Mouse (Mus musculus): ENCODE measurements around the gene Tmem104. TPM values are rescaled to one million over a fixed set of nuclear protein-coding genes. Genes with fewer than 3 reads are reported as not detected.
A peak's percentile ranks its signal among the peaks of the same experiment; 100 is the strongest.

The Tmem104 gene
- total RNA-seq, 1 experiment from 2014 or later, result 9.0 TPM

- peak; percentile 75 for DNase-seq
Measured at GRCm38 (mm10) chr11:115282723-115283485, 95.6 kb downstream of the Tmem104 start.

DNA sequence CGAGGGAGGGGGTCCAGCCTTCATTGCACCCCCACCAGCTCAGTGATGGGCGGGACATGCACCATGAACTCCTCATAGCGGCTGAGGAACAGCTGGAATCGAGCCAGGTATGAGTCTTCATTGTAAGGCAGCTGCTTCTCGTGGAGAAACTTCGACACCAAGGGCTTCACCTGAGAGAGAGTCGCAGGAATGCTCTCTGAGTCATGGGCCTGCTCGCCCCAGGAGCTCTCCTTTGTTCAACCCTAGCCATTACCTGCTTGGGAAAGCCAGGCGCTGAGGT, 96.1 kb downstream of the Tmem104 start:
- DNase-seq, result no peak

GRCm38 (mm10) chr11:115283891-115284620, 96.8 kb downstream of the Tmem104 start:
- DNase-seq, result no peak

- DNase-seq, result no peak
Measured at GRCm38 (mm10) chr11:115285282-115285681, 98.0 kb downstream of the Tmem104 start.

DNA sequence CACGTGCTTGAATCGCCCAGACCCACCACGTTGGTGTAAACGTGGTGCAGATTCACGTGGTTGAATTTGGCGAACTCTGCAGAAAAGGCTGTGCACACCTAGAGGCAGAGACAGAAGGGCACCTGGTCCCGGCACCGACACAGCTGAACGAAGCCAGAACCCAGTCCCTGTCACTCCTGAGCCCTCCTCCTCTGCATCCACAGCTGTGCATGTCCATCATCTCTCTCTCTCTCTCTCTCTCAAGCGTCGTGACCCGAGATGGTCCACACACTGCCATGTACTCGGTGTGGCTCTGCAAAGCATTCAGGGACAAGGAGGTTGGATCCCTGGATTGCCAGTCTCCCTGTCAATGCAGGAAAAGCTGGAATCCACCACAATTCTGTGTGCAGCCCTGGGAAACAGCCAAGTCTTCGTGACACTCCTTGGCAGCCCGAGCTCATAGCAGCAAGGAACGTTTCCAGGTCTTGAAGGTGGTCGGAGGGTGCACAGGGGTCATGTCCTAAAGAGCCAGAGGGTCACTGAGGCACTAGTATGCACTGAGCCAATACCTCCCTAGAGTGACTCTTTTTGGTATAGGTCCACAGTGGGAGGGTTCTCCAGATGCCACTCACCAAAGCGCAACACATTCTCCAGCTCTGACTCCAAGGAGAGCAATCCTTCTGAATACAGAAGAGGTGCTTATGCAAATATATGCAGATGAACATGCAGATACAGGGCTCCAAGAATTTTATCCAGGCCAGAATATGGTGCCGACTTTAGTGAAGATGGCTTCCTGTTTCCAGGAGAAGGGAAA, 99.1 kb downstream of the Tmem104 start:
- no peak for DNase-seq

- DNase-seq, result no peak
Measured at GRCm38 (mm10) chr11:115287386-115287785, 100.1 kb downstream of the Tmem104 start.

GRCm38 (mm10) chr11:115288305-115288704, 101.0 kb downstream of the Tmem104 start:
- DNase-seq, result no peak

DNA sequence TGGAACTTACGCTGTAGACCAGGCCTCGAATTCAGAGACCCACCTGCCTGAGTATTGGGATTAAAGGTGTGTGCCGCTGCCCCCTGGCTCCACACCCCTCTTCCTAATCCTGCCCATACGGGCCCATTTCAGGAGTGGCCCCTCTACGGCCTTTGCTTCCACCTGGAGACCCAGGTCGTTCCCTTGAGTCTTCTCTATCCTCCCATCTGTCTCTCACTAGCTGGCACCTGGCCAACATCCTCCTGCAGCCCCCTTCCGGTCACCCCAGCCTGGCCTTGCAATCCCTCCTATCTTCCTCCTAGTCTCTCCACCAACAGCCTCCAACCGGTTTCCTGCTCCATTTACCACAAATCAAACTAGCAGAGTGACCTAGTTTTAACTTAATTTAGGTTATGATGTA, 102.6 kb downstream of the Tmem104 start:
- peak; percentile 45 for DNase-seq

DNA sequence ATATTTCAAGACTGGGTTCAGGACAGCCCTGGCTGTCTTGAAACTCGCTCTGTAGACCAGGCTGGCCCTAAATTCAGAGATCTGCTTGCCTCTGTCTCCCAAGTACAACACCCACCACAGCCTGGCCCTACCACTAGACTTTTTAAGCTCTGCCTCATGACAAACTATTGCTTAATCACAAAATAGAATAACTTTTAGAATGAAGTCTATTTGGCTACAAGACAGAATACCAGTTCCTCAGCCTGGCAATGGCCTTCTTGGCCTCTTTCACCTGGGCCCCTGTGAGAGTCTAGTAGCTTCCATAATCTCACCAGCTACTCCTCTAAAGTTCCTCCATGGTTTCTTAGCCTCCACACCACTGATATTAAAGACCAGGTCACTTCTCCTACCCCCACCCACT, 103.0 kb downstream of the Tmem104 start:
- no peak for DNase-seq

- peak; percentile 83 for DNase-seq
Measured at GRCm38 (mm10) chr11:115290919-115291318, 103.6 kb downstream of the Tmem104 start.

DNA sequence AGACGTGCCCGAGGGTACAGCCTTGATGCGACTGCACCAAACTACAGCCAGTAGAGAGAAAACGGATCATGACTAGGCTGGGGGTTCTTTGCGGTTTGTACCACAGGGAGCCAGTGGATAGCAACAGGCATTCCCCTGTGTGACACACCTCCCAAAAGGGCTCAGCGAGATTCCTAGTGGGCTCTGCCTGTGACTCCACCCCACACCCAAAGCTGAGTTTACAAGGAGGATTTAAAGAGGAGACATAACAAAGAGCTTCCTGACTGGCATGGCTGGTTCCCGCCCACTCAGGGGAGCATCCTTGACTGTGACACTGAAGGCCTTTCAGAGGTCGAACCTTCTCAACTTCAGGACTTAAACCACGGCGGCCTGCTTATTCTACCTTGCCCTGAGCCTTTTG, 104.2 kb downstream of the Tmem104 start:
- peak; percentile 31 for DNase-seq

- peak; percentile 63 for DNase-seq
Measured at GRCm38 (mm10) chr11:115292631-115293375, 105.5 kb downstream of the Tmem104 start.

GRCm38 (mm10) chr11:115295939-115296338, 108.7 kb downstream of the Tmem104 start:
- DNase-seq, result no peak

Small RNA genes lying within 50 kb of the gene (microRNA-seq; reads per million reads assigned to microRNA genes)
- gene Gm25837, result 0 reads per million in 2 experiments

Other genes with a start within 250 kb of the Tmem104 start
- gene Cd300c, start 218.3 kb upstream of the Tmem104 start, total RNA-seq (2021), result 0.83 TPM in 1 of 2 replicates, not detected in the other
- 0.34 and 0.78 TPM in 2 replicates for gene Cd300ld, start 197.6 kb upstream of the Tmem104 start, total RNA-seq (2021)
- 0.93 and 3.7 TPM in 2 replicates for gene Cd300c2, start 185.6 kb upstream of the Tmem104 start, total RNA-seq (2021)
- gene Cd300ld2, start 171.3 kb upstream of the Tmem104 start, total RNA-seq (2021), result not detected in 2 replicates
- gene Cd300ld4, start 160.5 kb upstream of the Tmem104 start, total RNA-seq (2021), result 0.79 TPM in 1 of 2 replicates, not detected in the other
- 4.0 and 5.3 TPM in 2 replicates for gene Cd300ld5, start 149.7 kb upstream of the Tmem104 start, total RNA-seq (2021)
- 3.3 TPM in 1 of 2 replicates, not detected in the other for gene Cd300ld3, start 139.1 kb upstream of the Tmem104 start, total RNA-seq (2021)
- gene Cd300e, start 125.3 kb upstream of the Tmem104 start, total RNA-seq (2021), result 0.30 and 0.63 TPM in 2 replicates
- 1.9 and 3.3 TPM in 2 replicates for gene Rab37, start 96.1 kb upstream of the Tmem104 start, total RNA-seq (2021)
- gene Cd300lf, start 53.5 kb upstream of the Tmem104 start, total RNA-seq (2021), result 0.52 and 1.4 TPM in 2 replicates
- gene Slc9a3r1, start 24.1 kb upstream of the Tmem104 start, total RNA-seq (2021), result 23.0 and 24.3 TPM in 2 replicates
- gene Nat9, start 372 bp downstream of the Tmem104 start, total RNA-seq (2021), result 26.4 and 30.6 TPM in 2 replicates
- gene Grin2c, start 79.8 kb downstream of the Tmem104 start, total RNA-seq (2021), result 0.90 and 0.96 TPM in 2 replicates
- gene Fdxr, start 89.6 kb downstream of the Tmem104 start, total RNA-seq (2021), result 592 and 605 TPM in 2 replicates
- 18.4 and 21.2 TPM in 2 replicates for gene Fads6, start 110.2 kb downstream of the Tmem104 start, total RNA-seq (2021)
- gene Otop2, start 119.7 kb downstream of the Tmem104 start, total RNA-seq (2021), result not detected in 2 replicates
- 0.33 and 0.38 TPM in 2 replicates for gene Ush1g, start 134.6 kb downstream of the Tmem104 start, total RNA-seq (2021)
- gene Otop3, start 147.2 kb downstream of the Tmem104 start, total RNA-seq (2021), result not detected in 2 replicates
- 20.3 and 27.4 TPM in 2 replicates for gene Hid1, start 180.3 kb downstream of the Tmem104 start, total RNA-seq (2021)
- 61.5 and 66.2 TPM in 2 replicates for gene Cdr2l, start 194.4 kb downstream of the Tmem104 start, total RNA-seq (2021)
- 136 and 146 TPM in 2 replicates for gene Mrpl58, start 216.3 kb downstream of the Tmem104 start, total RNA-seq (2021)
- 857 and 919 TPM in 2 replicates for gene Atp5h, start 232.5 kb downstream of the Tmem104 start, total RNA-seq (2021)
- gene Kctd2, start 232.6 kb downstream of the Tmem104 start, total RNA-seq (2021), result 39.1 and 45.2 TPM in 2 replicates

Data from adrenal gland, postnatal 14 days (tissue).